Mouse (Mus musculus): Measurements from ENCODE around the gene Cacnb4.

DNA sequence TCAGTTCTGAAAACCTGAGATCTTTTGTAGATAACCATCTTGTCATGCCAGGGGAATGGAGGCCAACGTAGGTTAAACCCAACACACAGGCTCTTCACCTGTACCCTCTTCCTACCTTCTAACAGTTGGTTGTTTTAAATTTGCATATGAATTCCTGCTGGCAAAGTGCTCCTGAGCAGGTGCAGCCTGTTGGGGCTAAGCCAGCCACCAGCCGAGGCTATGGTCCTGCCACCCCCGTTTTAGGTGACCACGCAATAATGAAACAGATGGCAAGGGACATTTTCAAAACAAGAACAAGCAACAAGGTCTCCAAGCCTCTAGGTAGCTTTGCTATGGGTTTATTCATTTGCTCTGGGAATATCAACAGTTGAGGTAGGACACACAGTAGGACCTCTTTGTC lies 200.8 kb downstream of the Cacnb4 start:
- no peak for TF ChIP-seq POLR2A (IDR thresholded peaks at IDR 0.05; ENCODE audit: insufficient read length, low read depth)
- TF ChIP-seq POLR2AphosphoS2 (IDR thresholded peaks at IDR 0.05; ENCODE audit: insufficient read length, low read depth) = no peak
- no peak for TF ChIP-seq SRF (IDR thresholded peaks at IDR 0.05; ENCODE audit: control insufficient read depth, insufficient read length, low read depth)
- no peak for TF ChIP-seq TCF12 (IDR thresholded peaks at IDR 0.05; ENCODE audit: insufficient read depth, poor library complexity, severe bottlenecking)
- no peak for TF ChIP-seq MYOG (IDR thresholded peaks at IDR 0.05; ENCODE audit: control insufficient read depth in 1 of 3, insufficient read depth in 1 of 3, insufficient read length in 2 of 3, low read depth in 2 of 3)

All from myocyte (in vitro differentiated cells).